Mouse (Mus musculus) heart, embryonic 14.5 days (tissue): ENCODE results near the gene Tkt. TPM values are rescaled to one million over a fixed set of nuclear protein-coding genes. Genes with fewer than 3 reads are reported as not detected.

Source experiments
- ATAC-seq: fragments of 200-750 bp; cut with Nextera tagmentation; 2 replicates; pipeline ENCODE4 v1.8.0; 2017; ENCODE audit warnings: low read depth, moderate TSS enrichment; ENCODE audit not compliant: insufficient number of reproducible peaks, insufficient read depth, low FRiP score
- H3K27ac ChIP-seq, 2 experiments: fragments of 200-500 bp in 1 of 2; fragments of 300-500 bp in 1 of 2; sonication (generic) in 1 of 2; replicated peaks in 1 of 2; 2 replicates each; pipeline ENCODE4 v1.5.1; 2012 to 2014; ENCODE audit warnings: low read depth in 2 of 2, low read length in 2 of 2, control low read depth in 1 of 2, mild to moderate bottlenecking in 1 of 2, mixed read lengths in 1 of 2; ENCODE audit not compliant: control insufficient read depth in 1 of 2, insufficient read depth in 1 of 2
- H3K27me3 ChIP-seq: fragments of 300-500 bp; sonication (generic); 2 replicates; pipeline ENCODE4 v1.6.1; 2014; ENCODE audit warnings: mild to moderate bottlenecking, low read length, control low read depth; ENCODE audit not compliant: control insufficient read depth, insufficient read depth
- H3K36me3 ChIP-seq: fragments of 300-500 bp; sonication (generic); 2 replicates; pipeline ENCODE4 v1.6.1; 2014; ENCODE audit warnings: mild to moderate bottlenecking, control low read depth, low read length, mixed read lengths; ENCODE audit not compliant: control insufficient read depth, insufficient read depth
- H3K4me1 ChIP-seq, 2 experiments: fragments of 200-500 bp in 1 of 2; fragments of 300-500 bp in 1 of 2; sonication (generic) in 1 of 2; 2 replicates each; pipeline ENCODE4 v1.6.1; 2012 to 2014; ENCODE audit warnings: low read length in 2 of 2, control low read depth in 1 of 2, mixed read lengths in 1 of 2; ENCODE audit not compliant: control insufficient read depth in 2 of 2, insufficient read depth in 2 of 2
- H3K4me2 ChIP-seq: fragments of 300-500 bp; sonication (generic); 2 replicates; pipeline ENCODE4 v1.6.1; 2014; ENCODE audit warnings: mild to moderate bottlenecking, low read length
- H3K4me3 ChIP-seq, 2 experiments: fragments of 200-500 bp in 1 of 2; fragments of 300-500 bp in 1 of 2; sonication (generic) in 1 of 2; 2 replicates each; pipeline ENCODE4 v1.5.1; 2012 to 2014; ENCODE audit warnings: low read length in 2 of 2, mild to moderate bottlenecking in 2 of 2, control low read depth in 1 of 2, low read depth in 1 of 2, moderate library complexity in 1 of 2; ENCODE audit not compliant: control insufficient read depth in 1 of 2, insufficient read depth in 1 of 2
- H3K9ac ChIP-seq: fragments of 300-500 bp; sonication (generic); 2 replicates; pipeline ENCODE4 v1.6.1; 2014; ENCODE audit warnings: mild to moderate bottlenecking, low read length
- H3K9me3 ChIP-seq: fragments of 300-500 bp; sonication (generic); 2 replicates; pipeline ENCODE4 v1.6.1; 2016; ENCODE audit warnings: low read length, control low read depth; ENCODE audit not compliant: control insufficient read depth
- WGBS: fragments of 180-500 bp; shearing (Covaris S2); extraction: QIAGEN DNeasy Blood & Tissue Kit; methylation state at CpG from one replicate; pipeline ENCODE4 v1.1.7; 2014; 5-methylcytosine and 5-hydroxymethylcytosine counted together
- polyA plus RNA-seq: library from polyadenylated mRNA; unstranded; fragments of >200 nt; fragmentation: Nextera tagmentation; extraction: Ambion mirVana; gene quantifications from 2 replicates; pipeline ENCODE4 v1.2.1, GENCODE M21; 2014

The Tkt gene
- polyA plus RNA-seq, 1 experiment from 2014 or later = 31.5 TPM

DNA sequence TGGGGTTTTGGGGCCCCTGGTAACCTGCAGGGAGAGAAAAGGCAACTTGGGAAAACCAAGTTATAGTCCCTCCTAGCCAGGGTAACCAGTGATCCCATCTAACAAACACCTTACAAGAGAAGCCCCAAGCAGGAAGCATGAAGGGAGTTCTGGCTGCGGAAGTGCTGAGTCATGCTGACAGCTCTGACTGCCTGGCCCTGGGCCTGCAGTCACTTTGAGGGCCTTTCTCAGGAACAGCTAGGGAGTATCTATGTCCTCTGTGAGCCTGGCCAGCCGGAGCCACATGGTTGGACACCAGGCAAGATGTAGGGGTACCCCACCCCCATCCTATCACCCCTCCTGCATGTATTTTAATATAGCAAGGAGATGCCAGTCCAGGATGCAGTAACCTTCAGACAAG lies 16.3 kb downstream of the Tkt start:
- no peaks in the 10 kb centered on the region for H3K27me3 ChIP-seq
- WGBS = 54% methylated on average over 2 of the region's 2 CpGs
- ATAC-seq = no peak; the same call in 1 of the 2 replicates
- no peak overlapping the region for H3K9ac ChIP-seq
- H3K9me3 ChIP-seq = no peaks in the 10 kb centered on the region
- peaks cover 6 to 16% of the 10 kb centered on the region in 2 experiments for H3K4me1 ChIP-seq
- H3K27ac ChIP-seq = 0 out of 4 replicates have a peak overlapping the region, but pooled peaks of 1 of the 2 experiments have one; percentile 9
- peaks cover 85% of the 10 kb centered on the region for H3K36me3 ChIP-seq
- H3K4me2 ChIP-seq = no peak overlapping the region
- H3K4me3 ChIP-seq = no peak overlapping the region

GRCm38 (mm10) chr14:30566317-30566716 lies 18.2 kb downstream of the Tkt start:
- whole genome bisulfite sequencing = 91% methylated on average over 6 of the region's 6 CpGs
- Histone ChIP-seq H3K9me3 (no peaks in the 10 kb centered on the region), H3K4me1 (peaks cover 11 to 26% of the 10 kb centered on the region in 2 experiments), H3K9ac (no peak overlapping the region), H3K27ac (no peak overlapping the region), H3K36me3 (peaks cover 85% of the 10 kb centered on the region), H3K4me2 (no peak overlapping the region), H3K4me3 (no peak overlapping the region), H3K27me3 (no peaks in the 10 kb centered on the region)
- no peak for ATAC-seq

GRCm38 (mm10) chr14:30568016-30568415 lies 19.9 kb downstream of the Tkt start:
- Histone ChIP-seq H3K4me2 (no peak overlapping the region), H3K36me3 (peaks cover 95% of the 10 kb centered on the region), H3K4me3 (no peak overlapping the region), H3K9ac (no peak overlapping the region), H3K9me3 (no peaks in the 10 kb centered on the region), H3K4me1 (peaks cover 11 to 20% of the 10 kb centered on the region in 2 experiments), H3K27ac (no peak overlapping the region), H3K27me3 (no peaks in the 10 kb centered on the region)
- WGBS = 88% methylated on average over 9 of the region's 9 CpGs
- no peak for ATAC-seq

DNA sequence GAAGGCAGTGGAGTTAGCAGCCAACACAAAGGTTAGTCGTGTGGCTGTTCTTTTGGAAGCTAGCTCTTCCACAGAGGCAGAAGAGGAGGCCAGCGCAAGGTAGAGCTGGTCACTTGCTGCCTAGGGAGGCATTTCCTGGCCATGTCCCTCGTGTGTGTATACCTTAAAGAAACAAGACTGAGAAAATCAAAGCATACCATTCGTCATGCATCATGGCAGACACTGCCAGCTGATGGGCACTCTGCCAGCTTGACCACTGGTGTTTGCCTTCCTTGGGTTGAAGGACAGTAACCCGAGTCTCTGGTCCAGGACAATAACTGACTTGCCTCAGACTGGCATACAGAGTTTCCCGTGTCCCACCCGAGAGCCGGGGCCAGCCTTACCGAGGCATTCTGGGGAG lies 22.1 kb downstream of the Tkt start:
- Histone ChIP-seq H3K27ac (no peak overlapping the region), H3K36me3 (peaks cover 96% of the 10 kb centered on the region), H3K4me3 (no peak overlapping the region), H3K9ac (no peak overlapping the region; the same call in 1 of the 2 replicates), H3K4me2 (no peak overlapping the region), H3K9me3 (no peaks in the 10 kb centered on the region), H3K27me3 (no peaks in the 10 kb centered on the region), H3K4me1 (peaks cover 5 to 13% of the 10 kb centered on the region in 2 experiments; a peak in 3 of 4 replicates)
- no peak for ATAC-seq
- WGBS = 63% methylated on average over 9 of the region's 9 CpGs

- no peak overlapping the region for H3K9ac ChIP-seq
- H3K4me2 ChIP-seq = no peak overlapping the region
- H3K9me3 ChIP-seq = no peaks in the 10 kb centered on the region
- no peak overlapping the region for H3K4me3 ChIP-seq
- ATAC-seq = no peak
- WGBS = 84% methylated on average over 10 of the region's 10 CpGs
- no peak overlapping the region for H3K27ac ChIP-seq
- peaks cover 81% of the 10 kb centered on the region for H3K36me3 ChIP-seq
- no peaks in the 10 kb centered on the region for H3K27me3 ChIP-seq
- H3K4me1 ChIP-seq = peaks cover 13 to 22% of the 10 kb centered on the region in 2 experiments; a peak in 3 of 4 replicates
Observed at GRCm38 (mm10) chr14:30572253-30572652, 24.1 kb downstream of the Tkt start.

DNA sequence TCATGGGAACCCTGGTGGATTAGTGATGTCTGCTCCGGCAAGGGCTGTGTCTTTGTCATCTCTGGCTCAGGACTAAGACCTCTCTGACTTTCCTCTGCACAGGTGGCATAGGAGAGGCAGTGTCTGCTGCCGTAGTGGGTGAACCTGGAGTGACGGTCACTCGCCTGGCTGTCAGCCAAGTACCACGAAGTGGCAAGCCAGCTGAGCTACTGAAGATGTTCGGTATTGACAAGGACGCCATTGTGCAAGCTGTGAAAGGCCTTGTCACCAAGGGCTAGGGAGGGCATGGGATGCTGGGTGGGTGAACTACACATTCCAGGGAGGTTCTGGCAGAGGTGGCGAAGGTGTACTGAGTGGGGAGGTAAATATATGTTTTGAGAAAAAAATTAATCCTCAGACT lies 25.1 kb downstream of the Tkt start:
- Histone ChIP-seq H3K4me1 (peaks cover 19 to 27% of the 10 kb centered on the region in 2 experiments), H3K4me2 (no peak overlapping the region), H3K27ac (no peak overlapping the region), H3K4me3 (no peak overlapping the region), H3K27me3 (no peaks in the 10 kb centered on the region), H3K9me3 (no peaks in the 10 kb centered on the region), H3K36me3 (peaks cover 71% of the 10 kb centered on the region), H3K9ac (no peak overlapping the region)
- no peak for ATAC-seq
- 47% methylated on average over 8 of the region's 8 CpGs for WGBS

GRCm38 (mm10) chr14:30573983-30574584 lies 25.9 kb downstream of the Tkt start:
- Histone ChIP-seq H3K4me1 (peaks cover 21 to 29% of the 10 kb centered on the region in 2 experiments), H3K4me2 (no peak overlapping the region), H3K27ac (no peak overlapping the region), H3K4me3 (no peak overlapping the region), H3K27me3 (no peaks in the 10 kb centered on the region), H3K9ac (no peak overlapping the region), H3K36me3 (peaks cover 62% of the 10 kb centered on the region), H3K9me3 (no peaks in the 10 kb centered on the region)
- no peak; the same call in 1 of the 2 replicates for ATAC-seq
- WGBS = 61% methylated on average over 6 of the region's 6 CpGs

- no peak overlapping the region for H3K4me3 ChIP-seq
- H3K4me1 ChIP-seq = peaks cover 18 to 21% of the 10 kb centered on the region in 2 experiments
- 61% methylated on average over 7 of the region's 7 CpGs for WGBS
- no peaks in the 10 kb centered on the region for H3K27me3 ChIP-seq
- H3K27ac ChIP-seq = no peak overlapping the region
- peaks cover 45% of the 10 kb centered on the region for H3K36me3 ChIP-seq
- H3K9me3 ChIP-seq = no peaks in the 10 kb centered on the region
- H3K9ac ChIP-seq = no peak overlapping the region
- H3K4me2 ChIP-seq = no peak overlapping the region
- no peak for ATAC-seq
Observed at GRCm38 (mm10) chr14:30575791-30576190, 27.6 kb downstream of the Tkt start.
